Mouse (Mus musculus): Measurements from ENCODE around the gene Slc4a1.

Gene Slc4a1

GRCm38 (mm10) chr11:102319941-102320685 lies 45.9 kb downstream of the Slc4a1 start:
- DNase-seq, result peak; percentile 94

GRCm38 (mm10) chr11:102319410-102319792 lies 46.6 kb downstream of the Slc4a1 start, which contains the start of gene Ubtf:
Gene Ubtf, minus strand, starts transcription at chr11:102319742.
- DNase-seq, result peak; percentile 94

GRCm38 (mm10) chr11:102318576-102319409 lies 47.2 kb downstream of the Slc4a1 start:
- DNase-seq, result no peak

GRCm38 (mm10) chr11:102317901-102318575 lies 48.0 kb downstream of the Slc4a1 start:
- peak; percentile 69 for DNase-seq

- DNase-seq, result peak; percentile 68
These were observed 48.6 kb downstream of the Slc4a1 start for GRCm38 (mm10) chr11:102317298-102317900.

- DNase-seq, result peak; percentile 89
These were observed 49.3 kb downstream of the Slc4a1 start for GRCm38 (mm10) chr11:102316572-102317297.

- peak; percentile 78 for DNase-seq
These were observed 50.1 kb downstream of the Slc4a1 start for GRCm38 (mm10) chr11:102315690-102316571.

- DNase-seq, result no peak
These were observed 51.7 kb downstream of the Slc4a1 start for GRCm38 (mm10) chr11:102314321-102314720.

- no peak for DNase-seq
These were observed 53.4 kb downstream of the Slc4a1 start for GRCm38 (mm10) chr11:102312586-102312985.

- no peak for DNase-seq
These were observed 54.0 kb downstream of the Slc4a1 start for GRCm38 (mm10) chr11:102311966-102312365.

GRCm38 (mm10) chr11:102310768-102311695 lies 55.0 kb downstream of the Slc4a1 start:
- DNase-seq, result peak; percentile 50

- peak; percentile 51 for DNase-seq
These were observed 56.0 kb downstream of the Slc4a1 start for GRCm38 (mm10) chr11:102309821-102310617.

GRCm38 (mm10) chr11:102308979-102309378 lies 57.0 kb downstream of the Slc4a1 start:
- DNase-seq, result peak; percentile 95

- DNase-seq, result peak; percentile 36
These were observed 57.9 kb downstream of the Slc4a1 start for GRCm38 (mm10) chr11:102308104-102308503.

- no peak for DNase-seq
These were observed 60.6 kb downstream of the Slc4a1 start for GRCm38 (mm10) chr11:102305359-102305758.

GRCm38 (mm10) chr11:102304141-102304540 lies 61.9 kb downstream of the Slc4a1 start:
- DNase-seq, result no peak

GRCm38 (mm10) chr11:102299839-102300238 lies 66.2 kb downstream of the Slc4a1 start:
- no peak for DNase-seq

Measured in cerebellum, adult 9-10 months (tissue).